Mouse (Mus musculus): ENCODE measurements at regions not wholly inside any gene's neighbourhood (a gene's known extent, or its start where the extent isn't known, plus 50 kb on each side); places are given as distances from the start of the nearest gene placed in this dataset.

- H3K27ac ChIP-seq: no peak overlapping the region
- ATAC-seq (ENCODE audit: low FRiP score): no peak
- H3K9me3 ChIP-seq: no peaks in the 10 kb centered on the region
- no peak overlapping the region for H3K9ac ChIP-seq
- H3K36me3 ChIP-seq: no peaks in the 10 kb centered on the region
- H3K27me3 ChIP-seq: peaks cover 72% of the 10 kb centered on the region
- no peak overlapping the region for H3K4me2 ChIP-seq
- no peak overlapping the region for H3K4me3 ChIP-seq
- 79% methylated on average over 2 of the region's 2 CpGs for WGBS
- H3K4me1 ChIP-seq (replicated peaks): peaks cover 31% of the 10 kb centered on the region
Observed at GRCm38 (mm10) chr3:33902431-33902830, 58.3 kb upstream of the Ccdc39 start.

- Histone ChIP-seq H3K4me1 (replicated peaks) (peaks cover 31% of the 10 kb centered on the region), H3K36me3 (no peaks in the 10 kb centered on the region), H3K27me3 (peaks cover 72% of the 10 kb centered on the region), H3K9ac (no peak overlapping the region), H3K4me2 (no peak overlapping the region), H3K27ac (no peak overlapping the region), H3K9me3 (no peaks in the 10 kb centered on the region), H3K4me3 (no peak overlapping the region)
- ATAC-seq (ENCODE audit: low FRiP score): no peak
- 73% methylated on average over 8 of the region's 8 CpGs for WGBS
Observed at GRCm38 (mm10) chr3:33903326-33903725, 59.2 kb upstream of the Ccdc39 start.

GRCm38 (mm10) chr3:33903816-33904215, 59.7 kb upstream of the Ccdc39 start:
- Histone ChIP-seq H3K4me2 (no peak overlapping the region), H3K9ac (no peak overlapping the region), H3K27me3 (peaks cover 73% of the 10 kb centered on the region), H3K36me3 (no peaks in the 10 kb centered on the region), H3K9me3 (no peaks in the 10 kb centered on the region), H3K4me3 (no peak overlapping the region), H3K4me1 (replicated peaks) (peaks cover 31% of the 10 kb centered on the region), H3K27ac (peak overlapping the region; percentile 19; the same call in 1 of the 2 replicates)
- WGBS: 49% methylated on average over 4 of the region's 4 CpGs
- ATAC-seq (ENCODE audit: low FRiP score): no peak

- Histone ChIP-seq H3K4me2 (peak overlapping the region; percentile 45), H3K4me1 (replicated peaks) (peaks cover 31% of the 10 kb centered on the region), H3K4me3 (peak overlapping the region; percentile 18), H3K9me3 (no peaks in the 10 kb centered on the region), H3K36me3 (no peaks in the 10 kb centered on the region), H3K9ac (peak overlapping the region; percentile 25), H3K27ac (peak overlapping the region; percentile 77), H3K27me3 (peaks cover 71% of the 10 kb centered on the region)
- peak; percentile 91 for ATAC-seq (ENCODE audit: low FRiP score)
- 27% methylated on average over 22 of the region's 22 CpGs for WGBS
Observed at GRCm38 (mm10) chr3:33904854-33905678, 61.0 kb upstream of the Ccdc39 start.

- Histone ChIP-seq H3K27ac (peak overlapping the region; percentile 77), H3K4me2 (peak overlapping the region; percentile 45), H3K9me3 (no peaks in the 10 kb centered on the region), H3K9ac (no peak overlapping the region), H3K4me3 (peak overlapping the region; percentile 18; the same call in 1 of the 2 replicates), H3K27me3 (peaks cover 72% of the 10 kb centered on the region), H3K4me1 (replicated peaks) (peaks cover 31% of the 10 kb centered on the region), H3K36me3 (no peaks in the 10 kb centered on the region)
- 26% methylated on average over 5 of the region's 5 CpGs for WGBS
- peak; percentile 52 for ATAC-seq (ENCODE audit: low FRiP score)
Observed at GRCm38 (mm10) chr3:33905679-33906007, 61.5 kb upstream of the Ccdc39 start.

GRCm38 (mm10) chr3:33907061-33907460, 63.0 kb upstream of the Ccdc39 start:
- H3K9ac ChIP-seq: no peak overlapping the region
- no peak for ATAC-seq (ENCODE audit: low FRiP score)
- no peak overlapping the region for H3K4me2 ChIP-seq
- WGBS: 87% methylated on average over 8 of the region's 8 CpGs
- H3K36me3 ChIP-seq: no peaks in the 10 kb centered on the region
- H3K4me3 ChIP-seq: no peak overlapping the region
- peaks cover 72% of the 10 kb centered on the region for H3K27me3 ChIP-seq
- H3K9me3 ChIP-seq: no peaks in the 10 kb centered on the region
- H3K27ac ChIP-seq: no peak overlapping the region
- peaks cover 31% of the 10 kb centered on the region for H3K4me1 ChIP-seq (replicated peaks)

GRCm38 (mm10) chr3:33911559-33911958, 67.4 kb upstream of the Ccdc39 start:
- no peak overlapping the region for H3K9ac ChIP-seq
- H3K4me1 ChIP-seq (replicated peaks): peaks cover 3% of the 10 kb centered on the region
- peaks cover 75% of the 10 kb centered on the region for H3K27me3 ChIP-seq
- no peaks in the 10 kb centered on the region for H3K36me3 ChIP-seq
- no peaks in the 10 kb centered on the region; the same call in 1 of the 2 replicates for H3K9me3 ChIP-seq
- H3K4me2 ChIP-seq: no peak overlapping the region
- no peak overlapping the region for H3K4me3 ChIP-seq
- 85% methylated on average over 9 of the region's 9 CpGs for WGBS
- ATAC-seq (ENCODE audit: low FRiP score): no peak
- H3K27ac ChIP-seq: no peak overlapping the region

- Histone ChIP-seq H3K4me2 (no peak overlapping the region), H3K4me1 (replicated peaks) (no peaks in the 10 kb centered on the region), H3K27me3 (peaks cover 65% of the 10 kb centered on the region), H3K4me3 (no peak overlapping the region), H3K27ac (no peak overlapping the region), H3K36me3 (no peaks in the 10 kb centered on the region), H3K9ac (no peak overlapping the region), H3K9me3 (no peaks in the 10 kb centered on the region; the same call in 1 of the 2 replicates)
- 89% methylated on average over 5 of the region's 5 CpGs for WGBS
- ATAC-seq (ENCODE audit: low FRiP score): no peak
Observed at GRCm38 (mm10) chr3:33913470-33913869, 69.4 kb upstream of the Ccdc39 start.

GRCm38 (mm10) chr3:33914386-33914785, 70.3 kb upstream of the Ccdc39 start:
- no peak overlapping the region for H3K4me2 ChIP-seq
- H3K4me1 ChIP-seq (replicated peaks): no peaks in the 10 kb centered on the region
- H3K9ac ChIP-seq: no peak overlapping the region
- H3K36me3 ChIP-seq: no peaks in the 10 kb centered on the region
- H3K4me3 ChIP-seq: no peak overlapping the region
- H3K27me3 ChIP-seq: peaks cover 60% of the 10 kb centered on the region
- no peak overlapping the region for H3K27ac ChIP-seq
- no peak for ATAC-seq (ENCODE audit: low FRiP score)
- no peaks in the 10 kb centered on the region; the same call in 1 of the 2 replicates for H3K9me3 ChIP-seq
- 63% methylated on average over 9 of the region's 9 CpGs for WGBS

- Histone ChIP-seq H3K9me3 (no peaks in the 10 kb centered on the region; the same call in 1 of the 2 replicates), H3K27ac (no peak overlapping the region), H3K4me3 (no peak overlapping the region), H3K4me2 (no peak overlapping the region), H3K27me3 (peaks cover 51% of the 10 kb centered on the region), H3K36me3 (no peaks in the 10 kb centered on the region), H3K4me1 (replicated peaks) (no peaks in the 10 kb centered on the region), H3K9ac (no peak overlapping the region)
- ATAC-seq (ENCODE audit: low FRiP score): no peak
Observed at GRCm38 (mm10) chr3:33915777-33916176, 71.7 kb upstream of the Ccdc39 start.

- Histone ChIP-seq H3K27me3 (peaks cover 46% of the 10 kb centered on the region), H3K9me3 (no peaks in the 10 kb centered on the region; the same call in 1 of the 2 replicates)
Observed at GRCm38 (mm10) chr3:33916318-33916717, 72.2 kb upstream of the Ccdc39 start.

GRCm38 (mm10) chr3:33916818-33917217, 72.7 kb upstream of the Ccdc39 start:
- Histone ChIP-seq H3K4me1 (replicated peaks) (no peaks in the 10 kb centered on the region), H3K36me3 (no peaks in the 10 kb centered on the region), H3K4me2 (no peak overlapping the region), H3K4me3 (no peak overlapping the region), H3K27ac (no peak overlapping the region), H3K27me3 (peaks cover 41% of the 10 kb centered on the region), H3K9me3 (no peaks in the 10 kb centered on the region; the same call in 1 of the 2 replicates), H3K9ac (no peak overlapping the region)
- no peak for ATAC-seq (ENCODE audit: low FRiP score)
- 92% methylated on average over 6 of the region's 6 CpGs for WGBS

More at GRCm38 (mm10) chr3:33916318-33916717, 72.2 kb upstream of the Ccdc39 start:
- Histone ChIP-seq H3K4me1 (replicated peaks) (no peaks in the 10 kb centered on the region), H3K4me3 (no peak overlapping the region), H3K27ac (no peak overlapping the region), H3K4me2 (no peak overlapping the region), H3K9ac (no peak overlapping the region), H3K36me3 (no peaks in the 10 kb centered on the region)
- 70% methylated on average over 10 of the region's 10 CpGs for WGBS
- no peak for ATAC-seq (ENCODE audit: low FRiP score)

GRCm38 (mm10) chr3:33918785-33919184, 74.7 kb upstream of the Ccdc39 start:
- Histone ChIP-seq H3K36me3 (no peaks in the 10 kb centered on the region), H3K4me1 (replicated peaks) (no peaks in the 10 kb centered on the region), H3K27me3 (peaks cover 22% of the 10 kb centered on the region), H3K4me2 (no peak overlapping the region), H3K9me3 (no peaks in the 10 kb centered on the region), H3K4me3 (no peak overlapping the region), H3K27ac (no peak overlapping the region), H3K9ac (no peak overlapping the region)
- 0 out of 2 replicates have a peak, but pooled peaks have one; percentile 39 for ATAC-seq (ENCODE audit: low FRiP score)
- WGBS: 10% methylated on average over 10 of the region's 10 CpGs
